Mouse (Mus musculus): ENCODE measurements around the gene Tex2.
"Not testable (repeated sequence)": the region's sequence is repeated elsewhere in the genome, so short reads cannot be mapped to it uniquely, and the experiment has no call there.

The Tex2 gene

DNA sequence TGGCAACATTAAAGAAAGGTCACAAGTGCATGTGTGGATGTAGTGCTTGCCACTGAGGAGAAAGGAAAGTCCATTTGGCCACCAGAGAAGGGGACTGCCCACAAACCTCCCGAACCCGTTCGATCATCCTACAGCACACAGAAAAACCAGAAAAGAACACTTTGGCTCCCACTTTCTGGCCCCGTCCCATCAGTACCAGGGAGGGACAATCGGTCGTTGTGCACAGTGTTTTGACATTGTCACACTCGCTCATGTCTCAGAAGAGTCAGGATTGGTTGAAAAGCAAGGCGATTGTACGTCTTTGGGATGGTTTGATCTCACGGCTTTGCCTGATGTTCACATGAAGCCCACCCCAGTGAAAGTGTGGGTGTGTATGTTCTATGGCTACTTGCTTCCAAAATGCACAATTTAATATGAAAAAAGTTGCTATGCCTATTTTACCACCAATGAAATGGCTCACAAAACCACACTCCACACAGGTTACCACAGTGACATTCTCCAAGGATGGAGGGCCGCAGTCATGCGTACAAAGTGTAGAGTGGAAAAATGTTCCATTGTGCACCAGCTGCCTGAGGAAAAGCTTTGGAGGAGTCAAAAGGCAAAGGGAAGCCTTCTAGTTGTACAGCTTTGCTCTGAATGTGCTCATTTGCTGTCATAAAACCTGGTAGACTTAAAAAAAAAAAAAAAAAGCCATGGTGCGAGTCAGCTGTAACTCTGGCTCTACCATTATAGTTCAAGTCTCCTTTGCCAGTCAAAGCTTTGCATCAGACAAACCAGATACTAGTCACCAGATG, 110.4 kb downstream of the Tex2 start:
- DNase-seq = no peak

DNA sequence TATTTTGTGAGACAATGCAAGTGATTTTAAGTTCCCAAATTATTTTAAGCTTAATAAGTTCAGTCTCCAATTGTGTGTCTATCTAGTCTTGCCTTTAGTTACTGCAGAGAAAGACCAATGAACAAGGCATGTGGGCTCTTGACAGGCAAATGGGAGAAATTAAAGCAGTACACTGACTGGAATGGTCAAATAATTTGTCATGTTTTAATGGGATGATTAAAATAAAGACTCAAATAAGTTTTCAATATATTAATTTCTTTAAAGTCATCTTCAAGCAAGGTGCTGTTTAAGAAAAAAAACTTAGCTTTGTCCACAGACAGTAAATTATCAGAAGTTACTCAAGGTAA, 111.1 kb downstream of the Tex2 start:
- no peak for DNase-seq

DNA sequence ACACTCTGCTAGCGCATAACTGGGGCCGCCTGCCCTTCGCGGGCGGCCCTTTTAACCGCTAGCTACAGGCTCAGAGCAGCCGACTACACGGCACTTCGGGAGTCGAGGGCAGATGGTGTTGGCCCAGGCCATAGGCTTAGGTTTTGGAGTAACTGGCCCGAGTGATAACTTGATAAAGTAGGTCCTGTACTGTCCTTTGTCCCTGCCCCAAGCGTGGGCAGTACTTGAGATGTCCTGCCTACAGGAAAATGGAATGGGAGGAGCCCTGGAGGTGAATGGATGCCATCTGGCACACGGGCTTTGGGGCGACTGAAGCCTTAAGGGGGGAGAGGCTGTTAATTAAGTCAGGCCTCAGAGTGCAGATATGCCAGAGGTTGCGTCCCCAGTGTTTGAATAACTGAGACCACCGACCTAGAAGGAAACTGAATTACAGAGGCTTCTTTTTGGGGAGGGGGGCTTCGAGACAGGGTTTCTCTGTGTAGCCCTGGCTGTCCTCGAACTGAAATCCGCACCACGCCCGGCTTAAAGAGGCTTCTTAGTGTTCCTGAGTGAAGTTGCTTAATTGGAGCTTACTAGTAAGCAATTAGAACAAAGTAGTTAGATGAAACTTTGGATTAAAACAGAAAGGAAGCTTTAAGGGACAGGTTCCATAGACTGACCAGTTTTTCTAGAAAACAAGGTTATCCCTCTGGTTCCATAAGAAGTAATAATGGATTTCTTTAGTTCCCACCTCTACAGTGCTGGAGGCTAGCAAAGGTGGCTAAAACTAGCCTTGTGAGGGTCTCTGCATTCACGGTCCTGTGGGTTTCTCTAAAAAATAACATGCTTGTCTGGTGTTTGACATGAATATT, 111.7 kb downstream of the Tex2 start:
- peak; percentile 78 for DNase-seq

DNA sequence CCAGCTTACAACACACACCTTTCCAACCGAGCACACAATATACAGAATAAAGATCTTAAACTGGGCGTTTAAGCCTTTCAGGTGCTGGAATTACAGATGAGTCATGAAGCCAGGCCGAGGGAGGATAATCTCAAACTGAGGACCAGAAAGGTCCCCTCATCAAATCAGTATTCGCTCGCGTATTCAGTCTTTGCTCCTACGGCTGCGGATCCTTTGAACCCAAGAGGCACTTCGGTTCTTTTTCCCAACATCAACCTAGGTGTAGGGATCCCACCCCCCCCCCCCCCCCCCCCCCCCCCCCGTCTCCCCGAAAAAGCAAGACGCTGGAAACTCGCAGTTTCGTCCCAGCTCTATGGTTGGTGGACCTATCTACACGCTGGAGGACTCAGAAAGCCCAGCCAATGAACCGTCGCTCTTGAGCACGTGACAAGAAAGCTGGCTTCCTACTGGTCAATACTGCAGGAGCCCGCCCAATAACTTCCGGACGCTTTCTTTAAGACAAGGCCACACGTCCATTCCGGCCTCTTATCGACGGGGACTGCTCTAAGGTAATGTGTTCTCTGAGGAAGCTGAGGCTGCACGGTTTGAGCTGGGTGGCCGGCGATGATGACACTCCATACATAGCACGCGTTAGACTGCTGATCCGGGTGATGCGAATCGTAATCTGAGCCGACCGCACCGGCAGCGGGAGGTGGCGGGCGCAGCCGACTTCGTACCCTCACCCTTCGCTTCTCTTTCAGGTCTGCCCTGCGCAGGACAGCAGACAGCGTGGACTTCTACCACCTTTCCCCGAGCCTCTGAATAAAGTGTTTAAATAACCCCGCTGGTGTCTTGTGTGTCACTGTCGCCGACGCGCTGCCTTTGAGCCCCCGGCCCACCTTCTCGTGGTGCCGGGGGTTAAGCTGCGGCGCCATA, 112.6 kb downstream of the Tex2 start:
- DNase-seq = peak; percentile 95

DNA sequence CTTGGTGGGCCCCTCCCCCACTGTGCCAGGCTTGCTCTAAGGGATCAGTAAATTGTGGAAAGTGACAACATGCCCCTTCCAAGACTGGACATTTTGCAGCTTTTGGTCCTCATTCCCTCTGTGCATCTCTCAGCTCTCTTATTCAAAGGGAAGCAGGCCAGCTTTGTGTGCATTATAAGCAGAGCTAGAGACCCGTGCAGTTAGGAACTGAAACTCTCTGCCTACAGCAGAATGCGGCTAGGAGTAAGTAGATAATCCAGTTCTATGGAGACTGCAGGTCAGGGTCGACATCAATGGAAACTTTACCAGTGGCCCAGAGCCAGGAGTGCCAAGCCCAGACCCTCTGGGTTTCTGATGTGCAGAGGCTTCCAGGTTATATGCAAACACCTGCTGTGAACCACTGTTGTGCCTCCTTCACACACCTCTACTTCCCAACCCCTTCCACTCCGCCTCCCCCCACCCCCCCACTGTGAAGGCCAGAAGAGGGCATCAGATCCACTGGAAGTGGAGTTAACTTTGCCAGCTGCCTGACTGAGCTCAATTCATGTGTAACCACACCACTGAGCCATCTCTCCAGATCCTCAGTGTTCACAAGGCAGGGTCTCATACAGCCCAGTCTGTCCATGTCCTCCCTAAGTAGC, 114.4 kb downstream of the Tex2 start:
- no peak for DNase-seq

DNA sequence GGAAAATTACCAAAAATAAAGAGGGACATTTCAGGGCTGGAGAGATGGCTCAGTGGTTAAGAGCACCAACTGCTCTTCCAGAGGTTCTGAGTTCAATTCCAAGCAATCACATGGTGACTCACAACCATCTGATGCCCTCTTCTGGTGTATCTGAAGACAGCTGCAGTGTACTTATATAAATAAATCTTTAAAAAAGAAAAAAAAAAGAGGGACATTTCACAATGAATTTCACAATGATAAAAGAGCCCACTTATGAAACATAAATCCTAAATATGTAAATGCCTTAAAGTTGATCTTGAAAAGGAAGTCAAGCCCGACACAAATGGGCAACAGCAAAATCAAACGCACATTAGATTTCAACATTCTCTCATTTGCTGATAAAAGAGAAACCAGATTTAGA, 115.3 kb downstream of the Tex2 start:
- no peak for DNase-seq

DNA sequence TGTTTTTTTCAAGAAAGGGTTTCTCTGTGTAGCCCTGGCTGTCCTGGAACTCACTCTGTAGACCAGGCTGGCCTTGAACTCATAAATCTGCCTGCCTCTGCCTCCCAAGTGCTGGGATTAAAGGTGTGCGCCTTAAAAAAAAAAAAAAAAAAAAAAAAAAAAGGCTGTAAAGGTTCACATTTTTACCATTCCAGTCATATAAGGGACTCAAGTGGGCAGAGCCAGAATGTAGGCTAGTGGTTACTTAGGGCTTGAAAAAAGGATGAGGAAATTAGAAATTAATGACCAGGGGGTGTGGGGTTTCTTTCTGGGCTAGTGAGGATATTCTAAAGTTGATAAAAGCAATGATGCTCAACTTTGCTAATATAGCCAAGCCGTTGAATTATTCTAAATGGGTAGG, 116.2 kb downstream of the Tex2 start:
- DNase-seq = not testable (repeated sequence)

DNA sequence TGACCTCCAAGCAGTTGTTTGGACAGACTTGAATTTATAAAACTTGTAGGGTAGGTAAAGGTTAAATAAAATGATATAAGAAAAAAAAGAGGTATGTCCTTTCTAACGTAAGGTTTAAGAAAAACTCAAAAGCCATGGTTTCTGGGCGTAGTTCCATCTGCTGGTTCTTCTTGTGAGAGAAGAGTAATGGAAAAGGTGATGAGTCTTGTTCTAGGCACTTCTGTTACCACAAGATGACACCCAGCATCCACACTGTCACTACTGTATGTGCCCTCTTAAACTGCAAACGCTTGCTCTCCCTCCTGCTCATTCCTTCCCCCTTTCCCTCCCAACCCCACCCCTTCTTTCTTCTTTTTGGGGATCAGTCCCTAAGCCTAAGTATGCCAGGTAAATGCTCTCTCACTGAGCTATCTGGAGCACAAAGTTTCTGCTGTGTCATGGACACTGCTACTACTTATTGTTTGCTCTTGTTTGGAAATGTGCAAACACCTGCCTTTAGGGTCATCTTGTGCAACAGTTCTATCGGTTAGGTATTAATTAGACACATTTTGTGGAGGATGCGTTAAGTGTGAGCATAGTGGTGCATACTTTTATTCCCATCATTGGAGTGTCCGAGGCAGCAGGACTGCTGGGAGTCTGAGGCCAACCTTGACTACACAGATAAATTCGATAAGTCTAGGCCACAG, 120.1 kb downstream of the Tex2 start:
- no peak for DNase-seq

DNA sequence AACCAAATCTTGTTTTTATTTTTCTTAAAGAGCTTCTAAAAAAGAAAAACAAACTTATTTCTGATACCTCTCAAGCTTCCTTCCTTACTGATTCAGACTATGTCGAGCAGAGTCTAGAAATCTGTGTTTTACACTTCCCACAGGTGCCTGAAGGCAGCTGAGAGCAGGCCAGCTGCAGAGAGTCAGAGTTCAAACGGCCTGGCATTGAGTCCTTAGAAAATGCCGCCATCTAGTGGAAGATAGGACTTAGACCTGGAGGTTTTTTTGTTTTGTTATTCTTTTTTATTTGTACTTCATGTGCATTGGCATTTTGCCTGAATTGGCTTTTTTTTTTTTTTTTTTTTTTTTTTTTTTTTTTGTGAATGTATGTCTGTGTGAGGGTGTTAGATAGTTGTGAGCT, 121.8 kb downstream of the Tex2 start:
- peak; percentile 81 for DNase-seq

DNA sequence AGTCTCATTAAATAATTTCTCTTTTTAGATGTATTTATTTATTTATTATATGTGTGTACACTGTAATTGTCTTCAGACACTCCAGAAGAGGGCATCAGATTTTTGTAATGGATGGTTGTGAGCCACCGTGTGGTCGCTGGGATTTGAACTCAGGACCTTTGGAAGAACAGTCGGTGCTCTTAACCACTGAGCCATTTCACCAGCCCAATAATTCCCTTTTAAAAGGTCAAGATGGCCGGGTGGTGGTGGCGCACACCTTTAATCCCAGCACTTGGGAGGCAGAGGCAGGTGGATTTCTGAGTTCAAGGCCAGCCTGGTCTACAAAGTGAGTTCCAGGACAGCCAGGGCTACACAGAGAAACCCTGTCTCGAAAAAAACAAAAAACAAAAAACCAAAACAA, 122.6 kb downstream of the Tex2 start:
- not testable (repeated sequence) for DNase-seq

DNA sequence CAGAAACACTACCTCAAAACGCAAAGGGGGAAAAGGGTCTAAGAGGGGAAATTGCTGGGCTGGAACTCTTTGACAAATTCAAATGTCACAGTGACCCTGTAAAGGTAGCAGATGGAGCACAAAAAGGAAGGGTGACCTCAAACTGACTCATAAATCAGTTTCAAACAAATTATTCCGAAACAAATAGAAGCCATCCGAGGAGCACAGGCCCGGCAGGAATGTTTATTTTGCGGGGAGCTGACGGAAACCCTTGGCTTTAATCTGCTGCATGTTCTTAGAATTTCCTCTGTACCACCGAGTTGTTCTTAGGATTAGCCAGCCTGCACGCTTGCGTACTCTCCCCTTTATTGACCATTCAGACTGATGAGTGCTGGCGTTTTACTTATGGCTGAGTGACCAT, 123.2 kb downstream of the Tex2 start:
- DNase-seq = no peak

DNA sequence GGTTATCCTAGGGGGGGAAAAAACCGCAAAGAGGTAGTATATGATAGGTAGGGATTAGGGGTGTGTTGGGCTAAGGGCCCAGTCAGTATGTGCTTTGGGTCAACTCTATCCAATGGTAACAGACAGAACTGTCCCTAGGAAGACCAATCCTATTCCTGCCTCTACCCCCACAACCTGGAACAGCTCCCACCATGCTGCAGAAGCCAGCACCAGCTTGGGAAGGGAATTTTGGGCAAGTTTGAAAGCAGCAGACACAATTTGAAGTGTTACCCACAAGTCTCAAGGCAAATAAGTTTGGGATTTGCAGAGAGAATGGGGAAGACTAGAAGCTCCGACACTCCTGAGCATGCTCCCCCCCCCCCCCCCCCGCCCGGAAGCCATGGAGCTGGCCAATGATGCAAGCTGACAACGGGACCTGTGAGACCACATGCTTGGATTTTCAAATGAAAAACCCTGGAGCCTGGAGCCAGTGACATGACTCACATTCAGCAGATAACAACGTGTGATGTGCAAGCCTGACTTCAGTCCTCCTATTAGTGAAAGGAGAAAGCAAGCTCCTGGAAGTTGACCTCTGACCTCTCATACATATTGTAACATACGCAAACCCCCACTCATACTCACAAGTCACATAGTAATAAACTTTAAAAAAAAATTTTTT, 124.1 kb downstream of the Tex2 start:
- no peak for DNase-seq

DNA sequence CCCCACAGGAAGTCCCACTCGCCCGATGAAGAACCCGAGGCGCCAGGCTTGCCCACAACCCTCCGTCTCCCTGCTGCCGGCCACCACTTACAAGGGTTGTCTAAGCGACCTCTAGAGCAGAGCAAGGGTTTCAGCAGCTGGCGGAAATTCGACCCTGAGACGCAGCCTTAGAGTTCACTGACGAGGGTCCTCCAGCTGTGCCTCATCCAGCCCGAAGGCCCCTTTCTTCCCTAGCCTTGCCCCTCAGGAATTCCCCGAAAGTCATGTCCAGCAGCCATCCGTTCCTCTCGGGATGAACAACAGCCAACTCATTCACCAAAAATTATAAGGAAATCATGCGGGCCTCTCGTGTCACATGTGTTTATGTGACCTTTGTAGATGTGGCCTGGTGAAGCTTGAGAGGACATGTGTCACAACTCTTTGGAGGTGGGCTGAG, 125.1 kb downstream of the Tex2 start:
- peak; percentile 73 for DNase-seq

DNA sequence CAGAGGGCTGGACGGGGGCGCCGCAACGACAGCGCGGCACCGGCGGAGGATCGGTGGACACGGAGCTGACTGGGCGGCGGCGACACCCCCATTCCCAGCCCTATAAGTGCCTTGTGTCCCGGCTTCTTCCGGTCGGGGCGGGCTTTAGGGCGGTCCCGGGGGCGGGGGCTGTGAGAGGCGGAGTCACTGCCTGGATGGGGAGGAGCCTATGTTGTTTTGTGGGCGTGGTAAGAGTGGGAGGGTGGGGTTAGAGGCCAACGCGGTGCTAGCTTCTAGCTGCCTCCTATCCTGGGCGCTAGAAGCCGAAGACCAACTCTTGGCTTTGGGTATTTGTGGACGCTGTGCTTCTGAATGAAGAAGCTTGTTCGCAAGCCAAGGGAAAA, 125.5 kb downstream of the Tex2 start, which contains the start of gene Ern1:
TSS of gene Ern1 (minus strand) at position 120 of the 383 bp plus-strand sequence.
- DNase-seq = peak; percentile 98

DNA sequence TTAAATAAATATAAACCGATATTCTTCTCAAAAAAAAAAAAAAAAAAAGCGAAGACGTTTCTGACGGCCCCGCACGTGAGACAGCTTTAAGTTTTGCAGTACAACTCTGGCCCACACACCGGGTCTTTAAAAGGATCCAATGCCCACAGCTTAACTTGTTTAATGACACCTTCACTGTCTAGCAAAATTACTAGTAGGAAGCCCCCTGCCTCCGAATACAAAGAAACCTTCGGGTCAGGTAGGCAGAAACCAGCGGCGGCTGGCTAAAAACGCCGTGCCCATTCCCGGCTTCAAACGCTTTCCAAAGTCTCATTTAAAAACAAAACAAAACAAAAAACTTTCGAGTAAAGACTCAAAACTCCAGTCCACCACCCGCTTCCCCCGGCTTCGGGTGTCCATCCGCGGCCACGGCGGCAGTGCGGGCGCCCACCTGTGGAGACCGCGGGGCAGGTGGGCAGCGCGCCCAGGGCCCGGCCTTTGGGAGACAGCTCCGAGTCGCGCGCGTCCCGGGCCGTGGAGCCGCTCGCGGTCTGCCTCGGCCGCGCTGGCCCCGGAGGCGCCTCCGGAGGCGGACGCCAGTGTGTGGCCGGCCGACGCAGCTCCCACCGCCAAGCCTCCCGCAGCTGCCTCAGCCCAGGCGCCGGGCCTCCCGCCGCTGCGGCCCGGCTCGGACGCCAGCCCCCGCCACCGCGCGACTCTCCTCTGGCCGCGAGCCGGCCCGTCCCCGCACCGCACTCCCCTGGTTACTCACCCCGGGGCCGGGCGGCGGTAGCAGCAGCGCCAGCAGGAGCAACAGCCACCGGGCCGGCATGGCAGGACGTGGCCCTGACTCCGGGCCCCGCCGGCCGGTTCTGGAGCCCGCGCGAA, 126.1 kb downstream of the Tex2 start:
- peak; percentile 82 for DNase-seq

DNA sequence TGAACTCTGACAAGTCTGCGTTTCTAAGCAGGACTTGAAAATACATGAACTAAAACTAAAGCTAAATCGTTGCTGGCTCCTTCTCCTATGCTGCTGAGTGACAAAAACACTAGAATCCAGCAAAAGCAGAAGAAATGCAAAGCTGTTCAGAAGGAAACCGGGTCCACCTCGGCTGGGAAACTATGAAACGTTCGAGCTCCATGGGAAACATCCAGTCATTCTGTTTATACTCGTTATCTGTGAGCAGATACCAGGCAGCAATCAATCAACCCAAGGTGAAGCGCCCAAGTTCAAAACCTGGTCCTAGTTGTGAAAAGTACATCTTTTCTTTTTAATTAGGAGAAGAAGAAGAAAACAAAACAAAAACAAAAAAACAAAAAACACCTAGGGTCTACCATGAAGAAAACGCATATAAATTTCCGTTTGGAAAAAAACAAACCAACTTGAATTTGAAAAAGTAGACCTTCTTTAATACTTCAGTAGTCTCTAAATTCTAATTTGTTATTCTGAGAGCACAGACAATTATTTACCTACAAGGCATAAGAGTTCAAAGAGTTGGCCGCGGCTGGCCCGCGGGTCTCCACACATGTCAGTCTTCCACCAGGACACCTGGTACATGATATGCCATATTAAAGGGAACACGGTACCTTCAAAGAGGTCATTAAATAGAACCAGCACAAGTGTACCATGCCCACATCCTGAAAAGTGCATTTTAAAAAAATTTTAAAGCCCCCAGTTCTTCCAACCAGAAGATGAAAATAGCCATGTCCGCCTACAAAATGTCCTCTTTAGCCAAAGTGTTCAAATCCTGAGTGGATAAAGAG, 127.0 kb downstream of the Tex2 start:
- no peak for DNase-seq

DNA sequence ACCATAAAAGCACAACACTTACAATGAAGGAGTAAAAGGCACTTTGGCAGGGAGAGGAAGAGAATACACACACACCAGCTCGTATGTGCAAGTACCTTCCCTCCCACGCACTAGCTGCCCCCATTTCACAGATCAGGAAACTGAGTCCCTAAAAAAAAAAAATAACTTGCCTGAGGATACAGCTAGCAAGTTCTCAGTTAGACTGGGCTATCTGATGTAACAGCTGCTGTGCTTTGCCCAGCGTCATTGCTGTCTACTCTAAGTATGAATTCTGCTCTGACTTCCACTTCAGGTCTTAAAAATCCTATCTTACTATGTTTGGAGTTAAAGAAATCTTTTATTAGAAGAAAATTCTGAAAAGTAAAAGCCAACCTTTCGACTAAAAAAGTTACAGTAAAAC, 127.6 kb downstream of the Tex2 start:
- no peak for DNase-seq

DNA sequence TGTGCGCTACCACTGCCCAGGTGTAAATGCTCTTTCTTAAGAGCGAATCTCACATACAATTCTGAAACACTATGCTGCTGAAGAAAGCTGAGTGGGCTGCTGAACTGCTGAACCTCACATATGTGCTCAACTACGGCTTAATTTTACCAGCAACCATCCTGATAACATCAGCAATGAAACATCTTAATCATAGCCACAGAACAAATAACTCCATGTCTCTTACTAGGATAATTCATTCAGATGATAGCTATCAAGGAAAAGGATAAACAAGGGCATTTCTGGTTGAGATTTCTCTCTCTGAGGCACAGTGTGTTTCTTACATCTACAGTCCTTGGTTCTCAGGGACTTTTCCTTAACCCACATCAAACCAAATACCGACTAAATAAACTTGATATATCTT, 128.3 kb downstream of the Tex2 start:
- DNase-seq = no peak

DNA sequence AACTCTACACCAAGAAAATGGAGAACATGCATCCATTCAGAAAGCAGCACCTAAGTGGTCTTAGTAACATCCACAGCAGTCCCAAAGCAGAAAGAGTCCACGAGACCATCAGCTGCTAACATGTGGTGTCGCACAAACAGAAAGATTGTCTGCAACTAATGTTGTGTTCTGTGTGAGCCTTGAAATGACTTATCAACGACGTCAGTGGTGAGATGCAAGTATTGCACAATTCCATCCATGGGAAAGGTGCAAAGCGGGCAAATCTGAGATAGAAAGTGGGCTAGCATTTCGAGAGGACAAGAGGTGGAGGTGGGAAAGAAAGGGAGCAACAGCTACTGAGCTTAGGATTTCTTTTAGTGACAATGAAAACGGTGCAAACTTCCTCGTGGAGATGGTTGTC, 130.4 kb downstream of the Tex2 start:
- DNase-seq = no peak

All from kidney, postnatal 10 days (tissue).